Mouse (Mus musculus): ENCODE results near the gene Cnih3.

DNA sequence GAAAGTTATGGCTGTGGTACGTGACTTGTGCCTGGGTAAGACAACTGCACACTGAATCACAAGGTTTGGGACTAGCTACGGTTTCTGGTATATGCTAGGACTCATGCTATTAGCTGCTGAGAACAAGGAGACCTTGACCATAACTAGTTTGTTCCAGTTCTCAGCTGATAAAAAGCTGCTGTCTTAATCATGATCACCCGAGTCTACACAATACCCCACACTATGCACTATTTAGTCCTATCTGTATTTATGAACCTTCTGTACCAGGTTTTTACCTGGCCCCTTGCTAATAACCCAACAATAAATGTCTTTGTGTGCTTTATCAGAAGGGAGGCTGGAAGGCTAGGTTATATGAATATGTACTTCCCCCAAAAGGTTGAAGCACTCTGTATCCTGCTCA is 72.5 kb downstream of the Cnih3 start:
- TF ChIP-seq CTCF (IDR thresholded peaks at IDR 0.05; ENCODE audit: low read depth, low read length) (no peak), POLR2A (IDR thresholded peaks at IDR 0.05; ENCODE audit: insufficient read depth, low read length) (no peak), EP300 (IDR thresholded peaks at IDR 0.05; ENCODE audit: insufficient read depth, low read depth, low read length) (no peak)

All from ES-Bruce4 (cell line).